Mouse (Mus musculus) testis, adult 2 months (tissue): ENCODE data around the gene Fam20a.

ENCODE experiments used
- CTCF ChIP-seq: fragments of 200-500 bp; IDR thresholded peaks from 2 replicates; pipeline ENCODE4 v1.5.1; 2012; ENCODE audit warnings: low read depth, mild to moderate bottlenecking, inconsistent platforms, low read length, moderate library complexity; ENCODE audit not compliant: control insufficient read depth, insufficient read depth, insufficient replicate concordance
- POLR2A ChIP-seq: fragments of 200-500 bp; IDR thresholded peaks from 2 replicates; pipeline ENCODE4 v1.6.1; 2012; ENCODE audit warnings: low read depth, mild to moderate bottlenecking, inconsistent platforms, low read length, moderate library complexity; ENCODE audit not compliant: control insufficient read depth

DNA sequence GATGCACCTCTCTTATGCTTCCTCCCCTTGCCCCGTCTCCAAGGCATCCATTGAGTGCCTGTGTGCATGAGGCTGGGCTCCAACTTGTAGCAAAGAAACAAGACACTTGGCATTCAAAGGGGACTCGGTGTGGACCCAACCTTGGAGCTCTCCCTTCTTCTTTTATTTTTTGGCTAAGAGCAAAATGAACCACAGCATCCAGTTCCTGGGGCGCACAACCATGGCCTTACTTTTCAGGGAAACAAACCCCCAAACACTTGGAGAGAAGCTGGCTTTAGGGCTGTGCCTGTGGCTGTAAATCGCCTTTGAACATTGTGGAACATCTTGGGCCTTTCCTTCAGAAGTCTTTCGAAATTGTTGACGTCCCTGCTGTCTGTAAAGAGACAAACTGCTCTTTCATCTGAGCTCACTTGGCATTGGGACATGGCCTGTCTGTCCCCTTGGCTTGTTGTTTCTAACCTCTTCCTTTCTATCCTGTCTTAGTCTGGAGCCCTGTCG is 32.1 kb upstream of the Fam20a start:
- no peak for TF ChIP-seq POLR2A
- TF ChIP-seq CTCF = no peak
